Mouse (Mus musculus) lung, postnatal 0 days (tissue): ENCODE measurements around the gene Cacna1f. TPM values are rescaled to one million over a fixed set of nuclear protein-coding genes. Genes with fewer than 3 reads are reported as not detected.
A peak's percentile ranks its signal among the peaks of the same experiment; 100 is the strongest.

Source experiments
- ATAC-seq: fragments of 200-750 bp; cut with Nextera tagmentation; 2 replicates; pipeline ENCODE4 v1.8.0; 2017; ENCODE audit warnings: moderate library complexity
- DNase-seq: peaks from one replicate; pipeline ENCODE4 v3.0.0-alpha.2; 2016; ENCODE audit warnings: low spot score
- H3K27ac ChIP-seq: fragments of 300-500 bp; sonication (generic); 2 replicates; pipeline ENCODE4 v1.5.1; 2014; ENCODE audit warnings: antibody characterized with exemption, mild to moderate bottlenecking, low read length, mixed read lengths
- H3K27me3 ChIP-seq: fragments of 300-500 bp; sonication (generic); replicated peaks from 2 replicates; pipeline ENCODE4 v1.6.1; 2014; ENCODE audit warnings: low read length, mixed read lengths; ENCODE audit not compliant: insufficient read depth
- H3K36me3 ChIP-seq: fragments of 300-500 bp; sonication (generic); 2 replicates; pipeline ENCODE4 v1.6.1; 2014; ENCODE audit warnings: low read length, mixed read lengths; ENCODE audit not compliant: insufficient read depth
- H3K4me1 ChIP-seq: fragments of 300-500 bp; sonication (generic); 2 replicates; pipeline ENCODE4 v1.6.1; 2014; ENCODE audit warnings: antibody characterized with exemption, low read depth, low read length, mixed read lengths; ENCODE audit not compliant: insufficient read depth
- H3K4me2 ChIP-seq: fragments of 300-500 bp; sonication (generic); replicated peaks from 2 replicates; pipeline ENCODE4 v1.6.1; 2014; ENCODE audit warnings: low read depth, mild to moderate bottlenecking, low read length, moderate library complexity, mixed read lengths
- H3K4me3 ChIP-seq: fragments of 300-500 bp; sonication (generic); 2 replicates; pipeline ENCODE4 v1.5.1; 2014; ENCODE audit warnings: low read depth, low read length
- H3K9ac ChIP-seq: fragments of 300-500 bp; sonication (generic); replicated peaks from 2 replicates; pipeline ENCODE4 v1.6.1; 2014; ENCODE audit warnings: low read depth, mild to moderate bottlenecking
- H3K9me3 ChIP-seq: fragments of 300-500 bp; sonication (generic); 2 replicates; pipeline ENCODE4 v1.6.1; 2016; ENCODE audit warnings: low read length, mixed read lengths
- CTCF ChIP-seq: IDR thresholded peaks from 2 replicates; pipeline ENCODE4 v1.5.1; 2016; ENCODE audit warnings: antibody characterized with exemption, mild to moderate bottlenecking
- EP300 ChIP-seq: IDR thresholded peaks from 2 replicates; pipeline ENCODE4 v1.6.1; 2016; ENCODE audit warnings: antibody characterized with exemption, mild to moderate bottlenecking, control low read depth
- WGBS: fragments of 180-500 bp; shearing (Covaris S2); extraction: QIAGEN DNeasy Blood & Tissue Kit; methylation state at CpG from one replicate; pipeline ENCODE4 v1.1.7; 2014; 5-methylcytosine and 5-hydroxymethylcytosine counted together
- polyA plus RNA-seq: library from polyadenylated mRNA; unstranded; fragments of >200 nt; fragmentation: Nextera tagmentation; extraction: Ambion mirVana; gene quantifications from 2 replicates; pipeline ENCODE4 v1.2.1, GENCODE M21; 2015

The Cacna1f gene
- polyA plus RNA-seq, 1 experiment from 2014 or later = 0.04 TPM

- H3K27ac ChIP-seq = no peak overlapping the region
- DNase-seq (no peak), ATAC-seq (no peak)
- no peaks in the 10 kb centered on the region for H3K4me1 ChIP-seq
- no peaks in the 10 kb centered on the region for H3K36me3 ChIP-seq
- 38% methylated on average over 12 of the region's 12 CpGs for WGBS
- H3K9ac ChIP-seq = no peak overlapping the region
- H3K4me3 ChIP-seq = no peak overlapping the region
- TF ChIP-seq EP300 (no peak), CTCF (no peak)
- no peaks in the 10 kb centered on the region for H3K9me3 ChIP-seq
- no peak overlapping the region for H3K4me2 ChIP-seq
- no peaks in the 10 kb centered on the region for H3K27me3 ChIP-seq
These were observed 33.9 kb downstream of the Cacna1f start for GRCm38 (mm10) chrX:7640785-7641184.

GRCm38 (mm10) chrX:7645349-7645748, 38.5 kb downstream of the Cacna1f start:
- H3K4me2 ChIP-seq = no peak overlapping the region
- H3K9ac ChIP-seq = no peak overlapping the region
- ATAC-seq (no peak), DNase-seq (peak; percentile 77)
- H3K27ac ChIP-seq = no peak overlapping the region
- TF ChIP-seq CTCF (peak; percentile 70), EP300 (no peak)
- H3K9me3 ChIP-seq = no peaks in the 10 kb centered on the region
- no peaks in the 10 kb centered on the region for H3K4me1 ChIP-seq
- H3K27me3 ChIP-seq = no peaks in the 10 kb centered on the region
- H3K36me3 ChIP-seq = no peaks in the 10 kb centered on the region
- 12% methylated on average over 5 of the region's 5 CpGs for WGBS
- no peak overlapping the region for H3K4me3 ChIP-seq

- ATAC-seq = peak; percentile 97
- peak overlapping the region; percentile 84 for H3K27ac ChIP-seq
- H3K9me3 ChIP-seq = no peaks in the 10 kb centered on the region
- no peaks in the 10 kb centered on the region for H3K27me3 ChIP-seq
- H3K4me1 ChIP-seq = no peaks in the 10 kb centered on the region
- peak overlapping the region; percentile 47 for H3K4me2 ChIP-seq
- DNase-seq = peak; percentile 98
- no peaks in the 10 kb centered on the region for H3K36me3 ChIP-seq
- TF ChIP-seq EP300 (peak; percentile 82), CTCF (peak; percentile 57)
- H3K9ac ChIP-seq = peak overlapping the region; percentile 36
- 10% methylated on average over 25 of the region's 25 CpGs for WGBS
- peak overlapping the region; percentile 36 for H3K4me3 ChIP-seq
These were observed 41.9 kb downstream of the Cacna1f start for GRCm38 (mm10) chrX:7648671-7649304.

- Histone ChIP-seq H3K4me2 (peak within 1 kb of the TSS; percentile 52), H3K4me3 (peak within 1 kb of the TSS; percentile 39), H3K9ac (peak within 1 kb of the TSS; percentile 24), H3K27me3 (no peaks in the 10 kb centered on the region), H3K9me3 (no peaks in the 10 kb centered on the region), H3K4me1 (no peaks in the 10 kb centered on the region), H3K36me3 (no peaks in the 10 kb centered on the region), H3K27ac (peak within 1 kb of the TSS; percentile 68)
- TF ChIP-seq EP300 (no peak), CTCF (no peak)
- DNase-seq (peak; percentile 59), ATAC-seq (peak; percentile 77)
- 22% methylated on average over 26 of the region's 26 CpGs for WGBS
These were observed 50.3 kb downstream of the Cacna1f start, which contains the start of gene Prickle3 for GRCm38 (mm10) chrX:7657221-7657639. Prickle3 (plus strand) TSS chrX:7657260.

- DNase-seq = peak; percentile 67
These were observed 51.3 kb downstream of the Cacna1f start for GRCm38 (mm10) chrX:7658031-7658784.

More at GRCm38 (mm10) chrX:7658031-7658784, 51.3 kb downstream of the Cacna1f start:
- no peaks in the 10 kb centered on the region for H3K27me3 ChIP-seq
- H3K4me1 ChIP-seq = no peaks in the 10 kb centered on the region
- no peaks in the 10 kb centered on the region for H3K9me3 ChIP-seq
- peak overlapping the region; percentile 39 for H3K4me3 ChIP-seq
- peak; percentile 76 for ATAC-seq
- TF ChIP-seq CTCF (no peak), EP300 (no peak)
- H3K9ac ChIP-seq = no peak overlapping the region
- WGBS = 10% methylated on average over 9 of the region's 15 CpGs
- peak overlapping the region; percentile 68 for H3K27ac ChIP-seq
- H3K4me2 ChIP-seq = peak overlapping the region; percentile 52
- H3K36me3 ChIP-seq = no peaks in the 10 kb centered on the region
